ENCODE assay signal across 10 mouse cellular contexts in the genomic region with DNA sequence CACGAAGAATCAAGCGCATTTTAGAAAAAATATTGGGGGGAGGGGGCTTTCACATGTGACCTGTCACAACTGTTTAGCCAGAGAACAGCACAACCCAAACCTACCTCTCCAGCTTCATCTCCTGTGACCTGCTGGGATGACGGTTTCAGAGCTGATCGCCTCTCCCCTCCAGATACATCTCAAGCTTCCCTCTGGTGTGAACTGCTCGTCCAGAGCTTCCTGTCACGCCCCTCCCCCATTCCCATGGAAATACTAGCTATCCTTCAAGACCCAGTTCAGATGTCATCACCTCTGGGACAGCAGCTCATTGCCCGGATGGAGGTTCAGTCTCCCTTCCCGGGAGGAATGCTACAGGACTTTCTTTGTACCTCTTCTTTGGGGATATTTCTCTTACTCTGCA. TPM values are rescaled to one million over a fixed set of nuclear protein-coding genes. Genes with fewer than 3 reads are reported as not detected.
A peak's percentile ranks its signal among the peaks of the same experiment; 100 is the strongest.
DNase-seq lines count a peak whose midpoint lies in the region; ATAC-seq and TF ChIP-seq lines count a peak whose summit lies in the region.
"Had no signal": no experiment of that assay in that cellular context is flagged by ENCODE, and none has a peak within 500 bp of the region (broad histone marks: within the 10 kb centered on the region; RNA-seq: fewer than 3 reads in every experiment).

No protein-coding gene starts in this region.

- H3K4me2 ChIP-seq in liver, embryonic 12.5 days, result 0 out of 2 replicates have a peak overlapping the region, but pooled peaks have one; percentile 2
- no peak overlapping the region for H3K4me2 ChIP-seq in liver, postnatal 0 days (ENCODE audit: low read depth, low read length)
- H3K4me2 ChIP-seq in embryonic facial prominence, embryonic 13.5 days, result no peak overlapping the region
- peak overlapping the region; percentile 23; the same call in 1 of the 2 replicates for H3K4me2 ChIP-seq in kidney, embryonic 16.5 days (replicated peaks; ENCODE audit: low read depth, low read length)

- peaks cover 5% of the 10 kb centered on the region for H3K36me3 ChIP-seq in liver, embryonic 12.5 days
- H3K36me3 ChIP-seq in liver, postnatal 0 days (replicated peaks; ENCODE audit: insufficient read depth, low read length), result peaks cover 4% of the 10 kb centered on the region; the same call in 1 of the 2 replicates
- H3K36me3 ChIP-seq in embryonic facial prominence, embryonic 13.5 days, result peaks cover 4% of the 10 kb centered on the region; the same call in 1 of the 2 replicates
- H3K36me3 ChIP-seq in kidney, embryonic 16.5 days (ENCODE audit: insufficient read depth, low read length), result no peaks in the 10 kb centered on the region

- H3K27ac ChIP-seq in liver, embryonic 12.5 days, result no peak overlapping the region
- no peak overlapping the region for H3K27ac ChIP-seq in liver, postnatal 0 days (ENCODE audit: low read depth)
- 0 out of 2 replicates have a peak overlapping the region, but pooled peaks have one; percentile 11 for H3K27ac ChIP-seq in embryonic facial prominence, embryonic 13.5 days
- 0 out of 2 replicates have a peak overlapping the region, but pooled peaks have one; percentile 7 for H3K27ac ChIP-seq in kidney, embryonic 16.5 days (ENCODE audit: low read length)

- no peak for TF ChIP-seq EP300 in liver, postnatal 0 days (IDR thresholded peaks at IDR 0.05; ENCODE audit: low read depth)

- no peak for DNase-seq in liver, postnatal 0 days
- no peak for DNase-seq in c-Kit-positive CD71-positive TER-119-positive erythroid progenitor cells, embryonic 14.5 days (ENCODE audit: low spot score)
- no peak for DNase-seq in testis, postnatal 10 days (ENCODE audit: low spot score)
- DNase-seq in cerebellum, adult 9-11 months, result no peak
- DNase-seq: forebrain, postnatal 0 days had no signal

- TF ChIP-seq CTCF in liver, postnatal 0 days (IDR thresholded peaks at IDR 0.05; ENCODE audit: low read depth), result no peak

- no peaks in the 10 kb centered on the region for H3K9me3 ChIP-seq in liver, embryonic 12.5 days (replicated peaks)
- H3K9me3 ChIP-seq in liver, postnatal 0 days (ENCODE audit: low read length), result no peaks in the 10 kb centered on the region
- no peaks in the 10 kb centered on the region for H3K9me3 ChIP-seq in embryonic facial prominence, embryonic 13.5 days
- no peaks in the 10 kb centered on the region for H3K9me3 ChIP-seq in kidney, embryonic 16.5 days (ENCODE audit: low read length)

- H3K4me3 ChIP-seq in liver, embryonic 12.5 days, result no peak overlapping the region
- no peak overlapping the region for H3K4me3 ChIP-seq in liver, postnatal 0 days (ENCODE audit: low read depth, low read length)
- H3K4me3 ChIP-seq in embryonic facial prominence, embryonic 13.5 days, result no peak overlapping the region
- H3K4me3 ChIP-seq in kidney, embryonic 16.5 days (ENCODE audit: low read length), result no peak overlapping the region

- peaks cover 7% of the 10 kb centered on the region; the same call in 1 of the 2 replicates for H3K4me1 ChIP-seq in liver, embryonic 12.5 days
- H3K4me1 ChIP-seq in liver, postnatal 0 days (ENCODE audit: insufficient read depth), result 0 out of 2 replicates have a peak, but pooled peaks cover 2% of the 10 kb centered on the region
- peaks cover 13% of the 10 kb centered on the region for H3K4me1 ChIP-seq in embryonic facial prominence, embryonic 13.5 days
- H3K4me1 ChIP-seq in kidney, embryonic 16.5 days (ENCODE audit: insufficient read depth, low read length), result peaks cover 23% of the 10 kb centered on the region

- WGBS in liver, embryonic 12.5 days (ENCODE audit: insufficient replicate concordance), result 43% methylated on average over 8 of the region's 8 CpGs
- WGBS in liver, postnatal 0 days (ENCODE audit: insufficient replicate concordance), result 48% methylated on average over 8 of the region's 8 CpGs
- whole genome bisulfite sequencing in embryonic facial prominence, embryonic 13.5 days, result 17% methylated on average over 8 of the region's 8 CpGs
- WGBS in kidney, embryonic 16.5 days, result 20% methylated on average over 8 of the region's 8 CpGs

- ATAC-seq in liver, embryonic 12.5 days, result no peak
- no peak for ATAC-seq in liver, postnatal 0 days
- no peak for ATAC-seq in embryonic facial prominence, embryonic 13.5 days (ENCODE audit: insufficient number of reproducible peaks, insufficient read depth, low FRiP score, low TSS enrichment, low read depth)
- no peak; the same call in 1 of the 2 replicates for ATAC-seq in kidney, embryonic 16.5 days (ENCODE audit: low FRiP score, low TSS enrichment)
- 0 out of 2 replicates have a peak, but pooled peaks have one; percentile 13 for ATAC-seq in monocyte, adult 5-6 weeks (replicated peaks; ENCODE audit: insufficient number of reproducible peaks, low FRiP score, low TSS enrichment, poor library complexity, severe bottlenecking)
- ATAC-seq: forebrain, postnatal 0 days had no signal

- no peaks in the 10 kb centered on the region for H3K27me3 ChIP-seq in liver, embryonic 12.5 days (replicated peaks)
- no peaks in the 10 kb centered on the region for H3K27me3 ChIP-seq in liver, postnatal 0 days (ENCODE audit: insufficient read depth, low read length)
- no peaks in the 10 kb centered on the region for H3K27me3 ChIP-seq in embryonic facial prominence, embryonic 13.5 days
- no peaks in the 10 kb centered on the region for H3K27me3 ChIP-seq in kidney, embryonic 16.5 days (ENCODE audit: insufficient read depth, low read length)

- H3K9ac ChIP-seq in liver, embryonic 12.5 days, result no peak overlapping the region
- no peak overlapping the region for H3K9ac ChIP-seq in liver, postnatal 0 days (replicated peaks)
- H3K9ac ChIP-seq in embryonic facial prominence, embryonic 13.5 days, result no peak overlapping the region
- H3K9ac ChIP-seq in kidney, embryonic 16.5 days (replicated peaks; ENCODE audit: low read length), result no peak overlapping the region; the same call in 1 of the 2 replicates
- H3K9ac ChIP-seq: forebrain, postnatal 0 days had no signal

RNA-seq across cellular contexts. Expression of gene Uchl4, which starts 5.7 kb away (rescaled TPM):
- 1.5 and 2.0 TPM in 2 replicates for polyA plus RNA-seq in liver, embryonic 12.5 days (2016; fragmentation: Nextera tagmentation; extraction: Ambion mirVana)
- polyA plus RNA-seq in liver, postnatal 0 days (2015; fragmentation: Nextera tagmentation; extraction: Ambion mirVana), result 0.61 and 0.84 TPM in 2 replicates
- polyA plus RNA-seq in embryonic facial prominence, embryonic 13.5 days (2015; fragmentation: Nextera tagmentation; extraction: Ambion mirVana), result 3.5 and 5.5 TPM in 2 replicates
- 2.4 and 4.5 TPM in 2 replicates for polyA plus RNA-seq in kidney, embryonic 16.5 days (2015; fragmentation: Nextera tagmentation; extraction: Ambion mirVana)
- 0.53 to 1.8 TPM (median 1.6 TPM) in 3 replicates for total RNA-seq in monocyte, adult 5-6 weeks (2017)
- total RNA-seq: forebrain, postnatal 0 days had no signal
- polyA plus RNA-seq: liver, adult 2 months had no signal

RNA-seq across cellular contexts. Expression of gene Map2k1, which starts 12.8 kb away (rescaled TPM):
- 41.2 and 43.8 TPM in 2 replicates for polyA plus RNA-seq in liver, embryonic 12.5 days (2016; fragmentation: Nextera tagmentation; extraction: Ambion mirVana)
- polyA plus RNA-seq in liver, postnatal 0 days (2015; fragmentation: Nextera tagmentation; extraction: Ambion mirVana), result 27.5 and 28.9 TPM in 2 replicates
- 82.8 and 87.1 TPM in 2 replicates for polyA plus RNA-seq in embryonic facial prominence, embryonic 13.5 days (2015; fragmentation: Nextera tagmentation; extraction: Ambion mirVana)
- 89.0 and 92.2 TPM in 2 replicates for polyA plus RNA-seq in kidney, embryonic 16.5 days (2015; fragmentation: Nextera tagmentation; extraction: Ambion mirVana)
- total RNA-seq in monocyte, adult 5-6 weeks (2017), result 168 to 200 TPM (median 191 TPM) in 3 replicates

RNA-seq across cellular contexts. Expression of gene Tipin, which starts 40.7 kb away (rescaled TPM):
- 269 and 280 TPM in 2 replicates for polyA plus RNA-seq in liver, embryonic 12.5 days (2016; fragmentation: Nextera tagmentation; extraction: Ambion mirVana)
- polyA plus RNA-seq in liver, postnatal 0 days (2015; fragmentation: Nextera tagmentation; extraction: Ambion mirVana), result 104 and 109 TPM in 2 replicates
- 219 and 245 TPM in 2 replicates for polyA plus RNA-seq in embryonic facial prominence, embryonic 13.5 days (2015; fragmentation: Nextera tagmentation; extraction: Ambion mirVana)
- polyA plus RNA-seq in kidney, embryonic 16.5 days (2015; fragmentation: Nextera tagmentation; extraction: Ambion mirVana), result 201 and 208 TPM in 2 replicates
- total RNA-seq in monocyte, adult 5-6 weeks (2017), result 32.7 to 41.8 TPM (median 36.0 TPM) in 3 replicates

Comparison
In these comparisons a context has a peak if more than half of its experiments do, and no peak if none do; other contexts are left out.
1. H3K4me2 ChIP-seq: peak in liver, embryonic 12.5 days (single experiment) and kidney, embryonic 16.5 days (single experiment); none in liver, postnatal 0 days (single experiment) and embryonic facial prominence, embryonic 13.5 days (single experiment).
2. H3K27ac ChIP-seq: peak in embryonic facial prominence, embryonic 13.5 days (single experiment) and kidney, embryonic 16.5 days (single experiment); none in liver, embryonic 12.5 days (single experiment) and liver, postnatal 0 days (single experiment).